Mouse (Mus musculus): Measurements from ENCODE around the gene Enpp3. TPM values are rescaled to one million over a fixed set of nuclear protein-coding genes. Genes with fewer than 3 reads are reported as not detected.

Gene Enpp3
- polyA plus RNA-seq, 1 experiment from 2014 or later = 10.9 TPM

DNA sequence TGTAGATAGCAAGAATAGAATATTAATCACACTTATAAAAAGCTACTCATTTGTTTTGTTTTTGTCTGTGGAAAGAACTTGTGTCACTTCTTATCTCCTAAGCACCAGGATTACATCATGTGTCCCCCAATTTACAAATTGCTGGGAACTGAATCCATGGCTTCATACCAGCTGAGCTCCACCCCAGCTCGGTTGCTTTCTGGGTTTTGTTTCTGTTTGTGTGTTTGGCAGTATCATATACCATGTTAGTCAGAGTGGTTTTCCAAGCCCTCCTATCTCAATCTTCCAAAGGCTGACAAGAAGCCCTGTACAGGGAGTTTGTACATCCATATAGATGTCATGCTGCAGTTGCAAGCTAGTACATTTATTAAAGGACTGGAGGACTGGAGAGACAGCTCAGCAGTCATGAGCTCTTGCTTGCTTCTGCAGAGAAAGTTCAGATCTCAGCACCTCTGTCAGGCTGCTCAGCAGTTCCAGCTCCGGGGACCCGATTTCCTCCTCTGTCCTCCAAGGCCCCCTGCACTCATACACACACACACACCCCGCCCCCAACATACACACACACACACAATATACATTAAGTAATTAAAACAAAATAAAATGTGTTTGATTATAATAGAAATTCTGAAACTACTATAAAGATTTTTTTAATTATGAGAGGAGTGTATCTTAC is 6.1 kb downstream of the Enpp3 start:
- 0 out of 2 replicates have a peak, but pooled peaks cover 3% of the 10 kb centered on the region for H3K9me3 ChIP-seq (ENCODE audit: control insufficient read depth, low read length)
- H3K4me2 ChIP-seq (ENCODE audit: low read length) = peak overlapping the region; percentile 36
- no peak overlapping the region for H3K4me3 ChIP-seq (ENCODE audit: low read depth, low read length)
- H3K4me1 ChIP-seq (replicated peaks; ENCODE audit: control insufficient read depth, insufficient read depth, low read length) = 0 out of 2 replicates have a peak, but pooled peaks cover 8% of the 10 kb centered on the region
- H3K27ac ChIP-seq (ENCODE audit: low read depth) = peak overlapping the region; percentile 25; the same call in 1 of the 2 replicates
- no peaks in the 10 kb centered on the region for H3K36me3 ChIP-seq (ENCODE audit: control insufficient read depth, insufficient read depth, low read length)
- no peak for DNase-seq (ENCODE audit: low spot score)
- no peaks in the 10 kb centered on the region for H3K27me3 ChIP-seq (replicated peaks; ENCODE audit: control insufficient read depth, insufficient read depth, low read length)
- WGBS = 63% methylated on average over 4 of the region's 4 CpGs
- no peak overlapping the region for H3K9ac ChIP-seq (ENCODE audit: low read length)
- ATAC-seq (replicated peaks; ENCODE audit: low FRiP score, low TSS enrichment, low read depth) = no peak

- WGBS = 23% methylated on average over 12 of the region's 12 CpGs
- ATAC-seq (replicated peaks; ENCODE audit: low FRiP score, low TSS enrichment, low read depth) = no peak
These were observed 6.8 kb downstream of the Enpp3 start for GRCm38 (mm10) chr10:24835702-24836342.

GRCm38 (mm10) chr10:24834634-24835371 is 7.8 kb downstream of the Enpp3 start:
- no peaks in the 10 kb centered on the region for H3K27me3 ChIP-seq (replicated peaks; ENCODE audit: control insufficient read depth, insufficient read depth, low read length)
- H3K9ac ChIP-seq (ENCODE audit: low read length) = no peak overlapping the region
- no peak overlapping the region for H3K27ac ChIP-seq (ENCODE audit: low read depth)
- no peak for ATAC-seq (replicated peaks; ENCODE audit: low FRiP score, low TSS enrichment, low read depth)
- H3K4me3 ChIP-seq (ENCODE audit: low read depth, low read length) = no peak overlapping the region
- 0 out of 2 replicates have a peak, but pooled peaks cover 3% of the 10 kb centered on the region for H3K9me3 ChIP-seq (ENCODE audit: control insufficient read depth, low read length)
- no peak for DNase-seq (ENCODE audit: low spot score)
- H3K4me1 ChIP-seq (replicated peaks; ENCODE audit: control insufficient read depth, insufficient read depth, low read length) = peaks cover 8% of the 10 kb centered on the region; the same call in 1 of the 2 replicates
- H3K36me3 ChIP-seq (ENCODE audit: control insufficient read depth, insufficient read depth, low read length) = no peaks in the 10 kb centered on the region
- whole genome bisulfite sequencing = 17% methylated on average over 4 of the region's 4 CpGs
- H3K4me2 ChIP-seq (ENCODE audit: low read length) = peak overlapping the region; percentile 36

More at GRCm38 (mm10) chr10:24835702-24836342, 6.8 kb downstream of the Enpp3 start:
- Histone ChIP-seq H3K9me3 (ENCODE audit: control insufficient read depth, low read length) (0 out of 2 replicates have a peak, but pooled peaks cover 3% of the 10 kb centered on the region), H3K36me3 (ENCODE audit: control insufficient read depth, insufficient read depth, low read length) (no peaks in the 10 kb centered on the region), H3K4me2 (ENCODE audit: low read length) (peak overlapping the region; percentile 36), H3K4me3 (ENCODE audit: low read depth, low read length) (peak overlapping the region; percentile 10; the same call in 1 of the 2 replicates), H3K9ac (ENCODE audit: low read length) (peak overlapping the region; percentile 31), H3K4me1 (replicated peaks; ENCODE audit: control insufficient read depth, insufficient read depth, low read length) (peaks cover 8% of the 10 kb centered on the region; the same call in 1 of the 2 replicates), H3K27ac (ENCODE audit: low read depth) (peak overlapping the region; percentile 25), H3K27me3 (replicated peaks; ENCODE audit: control insufficient read depth, insufficient read depth, low read length) (no peaks in the 10 kb centered on the region)
- no peak for DNase-seq (ENCODE audit: low spot score)

DNA sequence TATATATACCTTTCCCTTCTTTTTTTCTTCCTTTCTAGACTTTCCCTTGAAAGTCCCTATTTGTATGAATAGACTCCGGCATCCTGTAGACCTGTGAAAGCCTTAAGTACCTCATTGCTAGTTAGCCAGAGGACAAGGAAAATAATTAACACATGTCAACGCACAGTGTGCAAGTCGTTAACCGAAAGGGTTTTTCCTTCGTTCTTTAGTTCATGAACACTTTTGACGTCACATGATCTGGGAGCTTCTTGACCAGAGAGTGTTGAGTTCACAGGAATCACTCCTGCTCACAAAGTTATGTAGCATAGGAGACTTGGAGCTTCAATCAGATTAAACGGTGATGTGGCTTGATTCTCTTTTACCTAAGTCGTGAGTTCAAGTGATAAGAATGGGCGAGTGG is 10.3 kb downstream of the Enpp3 start:
- no peak for DNase-seq (ENCODE audit: low spot score)

DNA sequence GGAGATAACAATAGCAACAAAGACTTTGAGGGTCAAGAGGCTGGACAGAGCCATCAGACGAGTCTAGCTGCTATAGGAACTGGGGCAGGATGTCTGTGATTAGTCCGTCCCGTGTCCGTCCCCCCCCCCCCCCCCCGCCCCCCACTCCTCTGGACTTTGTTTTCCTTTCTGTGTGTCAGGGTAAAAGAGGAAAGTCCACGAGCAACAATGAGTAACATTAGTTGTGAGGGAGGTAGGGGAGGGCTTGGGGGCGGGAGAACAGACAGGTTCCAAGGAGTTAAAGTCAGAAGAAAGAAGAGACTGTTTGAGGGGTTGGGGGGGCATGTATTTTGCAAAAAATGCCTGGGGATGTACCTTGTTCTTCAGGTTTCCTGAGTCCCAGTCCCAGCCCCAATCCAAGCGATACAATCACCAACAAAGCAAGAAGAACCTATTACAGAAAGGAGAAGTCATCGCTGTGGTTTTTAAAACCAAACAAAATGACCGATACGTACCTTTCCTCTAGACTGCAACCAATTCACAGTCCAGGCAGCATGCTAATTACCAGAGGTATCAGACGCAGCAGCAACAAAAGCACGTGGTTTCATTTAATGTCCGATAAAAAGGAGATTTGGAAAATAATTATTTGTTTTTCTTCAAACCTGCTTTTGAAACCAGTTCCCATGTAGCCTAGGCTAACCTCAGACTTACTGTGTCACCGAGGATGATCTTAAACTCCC is 11.1 kb downstream of the Enpp3 start:
- Histone ChIP-seq H3K27me3 (replicated peaks; ENCODE audit: control insufficient read depth, insufficient read depth, low read length) (no peaks in the 10 kb centered on the region), H3K4me2 (ENCODE audit: low read length) (no peak overlapping the region), H3K4me1 (replicated peaks; ENCODE audit: control insufficient read depth, insufficient read depth, low read length) (peaks cover 8% of the 10 kb centered on the region; the same call in 1 of the 2 replicates), H3K36me3 (ENCODE audit: control insufficient read depth, insufficient read depth, low read length) (no peaks in the 10 kb centered on the region), H3K27ac (ENCODE audit: low read depth) (no peak overlapping the region), H3K9ac (ENCODE audit: low read length) (no peak overlapping the region), H3K4me3 (ENCODE audit: low read depth, low read length) (no peak overlapping the region), H3K9me3 (ENCODE audit: control insufficient read depth, low read length) (no peaks in the 10 kb centered on the region)
- WGBS = 70% methylated on average over 14 of the region's 15 CpGs
- DNase-seq (ENCODE audit: low spot score) = no peak
- ATAC-seq (replicated peaks; ENCODE audit: low FRiP score, low TSS enrichment, low read depth) = 0 out of 2 replicates have a peak, but pooled peaks have one; percentile 23

More for the DNA sequence above, 10.3 kb downstream of the Enpp3 start:
- Histone ChIP-seq H3K4me2 (ENCODE audit: low read length) (no peak overlapping the region), H3K27me3 (replicated peaks; ENCODE audit: control insufficient read depth, insufficient read depth, low read length) (no peaks in the 10 kb centered on the region), H3K4me1 (replicated peaks; ENCODE audit: control insufficient read depth, insufficient read depth, low read length) (peaks cover 8% of the 10 kb centered on the region; the same call in 1 of the 2 replicates), H3K27ac (ENCODE audit: low read depth) (no peak overlapping the region), H3K9ac (ENCODE audit: low read length) (no peak overlapping the region), H3K4me3 (ENCODE audit: low read depth, low read length) (no peak overlapping the region), H3K36me3 (ENCODE audit: control insufficient read depth, insufficient read depth, low read length) (no peaks in the 10 kb centered on the region), H3K9me3 (ENCODE audit: control insufficient read depth, low read length) (no peaks in the 10 kb centered on the region)
- 92% methylated on average over 9 of the region's 9 CpGs for WGBS
- no peak for ATAC-seq (replicated peaks; ENCODE audit: low FRiP score, low TSS enrichment, low read depth)

GRCm38 (mm10) chr10:24830448-24830847 is 12.2 kb downstream of the Enpp3 start:
- ATAC-seq (replicated peaks; ENCODE audit: low FRiP score, low TSS enrichment, low read depth) = no peak
- WGBS = 90% methylated on average over 5 of the region's 5 CpGs

DNA sequence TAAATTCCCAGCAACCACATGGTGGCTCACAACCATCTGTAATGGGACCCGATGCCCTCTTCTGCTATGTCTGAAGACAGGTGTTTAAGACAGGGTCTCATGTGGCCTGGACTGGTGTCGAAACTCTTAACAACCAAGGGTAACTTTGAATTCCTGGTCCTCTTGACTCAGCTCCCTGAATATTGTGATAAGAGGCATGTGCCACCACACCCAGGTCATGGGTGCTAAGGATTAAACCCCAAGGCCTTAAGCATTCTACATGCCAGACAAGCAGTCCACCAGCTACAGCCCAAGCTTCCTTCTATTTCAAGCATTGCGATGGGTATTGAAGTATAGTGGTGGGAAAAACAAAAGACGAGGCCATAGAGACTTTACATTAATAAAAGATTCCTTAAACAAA is 14.5 kb downstream of the Enpp3 start:
- Histone ChIP-seq H3K9ac (ENCODE audit: low read length) (no peak overlapping the region), H3K27ac (ENCODE audit: low read depth) (no peak overlapping the region), H3K9me3 (ENCODE audit: control insufficient read depth, low read length) (no peaks in the 10 kb centered on the region), H3K27me3 (replicated peaks; ENCODE audit: control insufficient read depth, insufficient read depth, low read length) (no peaks in the 10 kb centered on the region), H3K4me1 (replicated peaks; ENCODE audit: control insufficient read depth, insufficient read depth, low read length) (no peaks in the 10 kb centered on the region; the same call in 1 of the 2 replicates), H3K4me2 (ENCODE audit: low read length) (no peak overlapping the region), H3K4me3 (ENCODE audit: low read depth, low read length) (no peak overlapping the region), H3K36me3 (ENCODE audit: control insufficient read depth, insufficient read depth, low read length) (no peaks in the 10 kb centered on the region)
- WGBS = 90% methylated on average over 4 of the region's 4 CpGs
- ATAC-seq (replicated peaks; ENCODE audit: low FRiP score, low TSS enrichment, low read depth) (no peak), DNase-seq (ENCODE audit: low spot score) (no peak)

More at GRCm38 (mm10) chr10:24830448-24830847, 12.2 kb downstream of the Enpp3 start:
- H3K27ac ChIP-seq (ENCODE audit: low read depth) = no peak overlapping the region
- H3K4me1 ChIP-seq (replicated peaks; ENCODE audit: control insufficient read depth, insufficient read depth, low read length) = peaks cover 8% of the 10 kb centered on the region; the same call in 1 of the 2 replicates
- no peaks in the 10 kb centered on the region for H3K27me3 ChIP-seq (replicated peaks; ENCODE audit: control insufficient read depth, insufficient read depth, low read length)
- no peak overlapping the region for H3K9ac ChIP-seq (ENCODE audit: low read length)
- H3K4me3 ChIP-seq (ENCODE audit: low read depth, low read length) = no peak overlapping the region
- no peak overlapping the region for H3K4me2 ChIP-seq (ENCODE audit: low read length)
- no peaks in the 10 kb centered on the region for H3K36me3 ChIP-seq (ENCODE audit: control insufficient read depth, insufficient read depth, low read length)
- H3K9me3 ChIP-seq (ENCODE audit: control insufficient read depth, low read length) = no peaks in the 10 kb centered on the region
- DNase-seq (ENCODE audit: low spot score) = no peak

DNA sequence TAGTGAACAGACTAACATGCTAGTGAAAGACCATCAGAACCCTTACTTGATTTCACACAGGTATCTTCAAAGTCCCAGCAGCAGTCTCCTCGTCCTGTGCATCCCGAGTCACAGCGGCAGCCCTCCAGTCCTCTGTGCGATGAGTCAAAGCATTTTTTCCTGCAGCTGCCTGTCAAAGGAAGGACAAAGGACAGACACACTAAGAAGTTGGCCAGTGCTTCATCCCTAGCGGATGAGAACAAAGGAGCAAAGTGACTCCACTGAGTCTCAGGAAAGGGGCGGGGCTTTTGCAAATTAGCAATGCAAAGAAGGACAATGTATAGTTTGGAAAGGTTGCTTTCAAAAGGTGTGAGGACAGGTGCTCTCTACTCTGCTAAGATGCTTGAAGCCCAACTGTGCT is 16.5 kb downstream of the Enpp3 start:
- Histone ChIP-seq H3K27me3 (replicated peaks; ENCODE audit: control insufficient read depth, insufficient read depth, low read length) (no peaks in the 10 kb centered on the region), H3K27ac (ENCODE audit: low read depth) (no peak overlapping the region), H3K9me3 (ENCODE audit: control insufficient read depth, low read length) (no peaks in the 10 kb centered on the region), H3K36me3 (ENCODE audit: control insufficient read depth, insufficient read depth, low read length) (no peaks in the 10 kb centered on the region), H3K9ac (ENCODE audit: low read length) (no peak overlapping the region), H3K4me3 (ENCODE audit: low read depth, low read length) (no peak overlapping the region), H3K4me2 (ENCODE audit: low read length) (no peak overlapping the region), H3K4me1 (replicated peaks; ENCODE audit: control insufficient read depth, insufficient read depth, low read length) (no peaks in the 10 kb centered on the region)
- no peak for ATAC-seq (replicated peaks; ENCODE audit: low FRiP score, low TSS enrichment, low read depth)
- WGBS = 31% methylated on average over 6 of the region's 6 CpGs
- no peak for DNase-seq (ENCODE audit: low spot score)
